Mouse (Mus musculus) embryonic facial prominence, embryonic 14.5 days (tissue): ENCODE data around the gene Fndc1. TPM values are rescaled to one million over a fixed set of nuclear protein-coding genes. Genes with fewer than 3 reads are reported as not detected.
A peak's percentile ranks its signal among the peaks of the same experiment; 100 is the strongest.

Experiments used
- ATAC-seq: fragments of 200-750 bp; cut with Nextera tagmentation; 2 replicates; pipeline ENCODE4 v1.8.0; 2017; ENCODE audit warnings: low read depth, moderate number of reproducible peaks, moderate TSS enrichment
- DNase-seq: peaks from one replicate; pipeline ENCODE4 v3.0.0-alpha.2; 2015; ENCODE audit warnings: low spot score
- H3K27ac ChIP-seq: fragments of 300-500 bp; sonication (generic); replicated peaks from 2 replicates; pipeline ENCODE4 v1.5.1; 2014; ENCODE audit warnings: low read depth, mild to moderate bottlenecking, low read length, moderate library complexity
- H3K27me3 ChIP-seq: fragments of 300-500 bp; sonication (generic); replicated peaks from 2 replicates; pipeline ENCODE4 v1.6.1; 2014; ENCODE audit warnings: low read length; ENCODE audit not compliant: control insufficient read depth, insufficient read depth
- H3K36me3 ChIP-seq: fragments of 300-500 bp; sonication (generic); 2 replicates; pipeline ENCODE4 v1.6.1; 2014; ENCODE audit warnings: low read length, mixed read lengths; ENCODE audit not compliant: control insufficient read depth, insufficient read depth
- H3K4me1 ChIP-seq: fragments of 300-500 bp; sonication (generic); 2 replicates; pipeline ENCODE4 v1.6.1; 2014; ENCODE audit warnings: antibody characterized with exemption, low read length; ENCODE audit not compliant: control insufficient read depth, insufficient read depth
- H3K4me2 ChIP-seq: fragments of 300-500 bp; sonication (generic); 2 replicates; pipeline ENCODE4 v1.6.1; 2014; ENCODE audit warnings: low read depth, mild to moderate bottlenecking, low read length, moderate library complexity, mixed read lengths
- H3K4me3 ChIP-seq: fragments of 300-500 bp; sonication (generic); 2 replicates; pipeline ENCODE4 v1.5.1; 2014; ENCODE audit warnings: low read depth, mild to moderate bottlenecking, low read length
- H3K9ac ChIP-seq: fragments of 300-500 bp; sonication (generic); 2 replicates; pipeline ENCODE4 v1.6.1; 2014; ENCODE audit warnings: low read depth, mild to moderate bottlenecking, low read length, moderate library complexity, mixed read lengths
- H3K9me3 ChIP-seq: fragments of 300-500 bp; sonication (generic); 2 replicates; pipeline ENCODE4 v1.6.1; 2016; ENCODE audit warnings: low read length; ENCODE audit not compliant: control insufficient read depth
- WGBS: fragments of 180-500 bp; shearing (Covaris S2); extraction: QIAGEN DNeasy Blood & Tissue Kit; methylation state at CpG from one replicate; pipeline ENCODE4 v1.1.7; 2014; 5-methylcytosine and 5-hydroxymethylcytosine counted together
- polyA plus RNA-seq: library from polyadenylated mRNA; unstranded; fragments of >200 nt; fragmentation: Nextera tagmentation; extraction: Ambion mirVana; gene quantifications from 2 replicates; pipeline ENCODE4 v1.2.1, GENCODE M21; 2014

Fndc1 gene
- polyA plus RNA-seq = 63.9 and 64.1 TPM in 2 replicates

- 1% methylated on average over 29 of the region's 60 CpGs for WGBS
- DNase-seq (peak; percentile 65), ATAC-seq (peak; percentile 71)
- no peaks in the 10 kb centered on the region for H3K9me3 ChIP-seq
- H3K4me3 ChIP-seq = peak within 1 kb of the TSS; percentile 56
- peaks cover 24% of the 10 kb centered on the region for H3K27me3 ChIP-seq
- H3K36me3 ChIP-seq = no peaks in the 10 kb centered on the region
- H3K9ac ChIP-seq = peak within 1 kb of the TSS; percentile 72
- peak within 1 kb of the TSS; percentile 97 for H3K4me2 ChIP-seq
- no peaks in the 10 kb centered on the region; the same call in 1 of the 2 replicates for H3K4me1 ChIP-seq
- no peak within 1 kb of the TSS for H3K27ac ChIP-seq
These were observed at the start of gene Fndc1 for GRCm38 (mm10) chr17:7826819-7827515. Fndc1 (minus strand) TSS chr17:7827302.

GRCm38 (mm10) chr17:7876541-7876940, 49.4 kb upstream of the Fndc1 start:
- ATAC-seq = no peak
- peaks cover 10% of the 10 kb centered on the region for H3K4me1 ChIP-seq
- no peak overlapping the region for H3K4me3 ChIP-seq
- no peaks in the 10 kb centered on the region for H3K27me3 ChIP-seq
- WGBS = 90% methylated on average over 13 of the region's 13 CpGs
- no peak overlapping the region for H3K27ac ChIP-seq
- H3K36me3 ChIP-seq = no peaks in the 10 kb centered on the region
- H3K9me3 ChIP-seq = no peaks in the 10 kb centered on the region
- no peak overlapping the region for H3K4me2 ChIP-seq
- DNase-seq = no peak
- H3K9ac ChIP-seq = no peak overlapping the region

DNA sequence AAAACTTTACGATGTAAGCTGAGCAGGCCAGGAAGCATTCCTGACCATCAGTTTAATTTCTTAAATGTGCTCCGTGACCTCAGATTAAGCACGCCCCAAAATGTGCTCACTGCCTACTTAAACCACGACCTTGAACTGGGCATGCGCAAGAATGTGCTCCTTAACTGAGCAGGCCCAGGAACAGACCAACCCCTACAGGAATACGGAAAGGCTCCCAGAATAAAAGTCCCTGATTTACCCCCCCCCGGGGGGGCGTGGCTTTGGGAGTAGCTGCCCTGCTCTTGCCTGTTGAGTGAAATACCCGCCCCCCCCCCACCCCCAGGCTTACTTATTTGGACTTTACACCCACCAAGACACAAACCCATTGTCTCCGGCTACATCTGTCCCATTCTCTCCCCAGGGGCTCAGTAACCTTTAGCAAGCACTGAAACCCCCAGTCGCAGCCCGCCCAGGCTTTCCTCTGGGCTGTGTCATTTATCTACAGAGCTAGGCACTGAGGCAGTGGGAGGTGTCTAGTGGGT, 48.9 kb upstream of the Fndc1 start:
- peaks cover 10% of the 10 kb centered on the region for H3K4me1 ChIP-seq
- H3K27ac ChIP-seq = peak overlapping the region; percentile 42; the same call in 1 of the 2 replicates

DNA sequence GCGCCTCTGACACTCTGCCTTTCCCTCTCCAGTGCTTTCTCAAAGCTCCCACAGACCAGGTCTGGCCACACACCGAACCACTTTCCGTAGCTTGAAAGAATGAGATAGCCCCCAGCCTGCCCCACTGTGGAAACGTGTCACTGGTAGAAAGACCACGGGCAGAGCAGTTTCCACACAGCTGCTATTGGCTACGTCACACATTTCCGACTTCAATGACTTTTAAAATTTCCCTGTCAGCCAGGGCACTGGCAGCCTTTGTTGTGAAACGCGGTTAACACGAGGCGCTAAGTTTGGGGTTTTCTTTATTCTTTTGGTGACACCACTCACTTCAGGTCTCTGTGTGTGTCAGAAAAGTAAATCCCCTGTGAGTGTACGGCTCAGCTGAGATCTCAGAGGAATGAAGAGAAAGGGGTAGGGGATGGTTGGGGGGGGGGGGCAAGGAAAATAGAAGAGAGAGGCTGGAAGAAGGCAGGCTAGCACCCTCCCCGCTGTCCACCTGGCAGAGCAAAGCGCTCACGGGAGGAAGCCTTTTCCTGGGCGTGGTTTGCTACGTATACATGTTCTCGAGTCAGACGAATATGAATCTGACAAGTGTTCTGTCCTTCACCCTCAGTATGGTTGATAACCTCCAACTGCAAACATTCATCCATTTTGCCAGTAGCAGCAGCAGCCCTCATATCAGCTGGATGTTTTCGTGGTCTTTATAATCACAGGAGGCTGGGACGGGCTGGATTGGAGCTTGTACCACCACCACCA, 47.9 kb upstream of the Fndc1 start:
- H3K4me3 ChIP-seq = no peak overlapping the region
- no peaks in the 10 kb centered on the region for H3K9me3 ChIP-seq
- H3K4me1 ChIP-seq = peaks cover 10% of the 10 kb centered on the region
- no peak for ATAC-seq
- H3K27ac ChIP-seq = 0 out of 2 replicates have a peak overlapping the region, but pooled peaks have one; percentile 42
- WGBS = 78% methylated on average over 21 of the region's 21 CpGs
- no peak overlapping the region for H3K4me2 ChIP-seq
- no peaks in the 10 kb centered on the region for H3K36me3 ChIP-seq
- no peak overlapping the region for H3K9ac ChIP-seq
- no peak for DNase-seq
- H3K27me3 ChIP-seq = no peaks in the 10 kb centered on the region

More for the DNA sequence above, 48.9 kb upstream of the Fndc1 start:
- no peaks in the 10 kb centered on the region for H3K36me3 ChIP-seq
- H3K4me2 ChIP-seq = peak overlapping the region; percentile 15
- H3K9me3 ChIP-seq = no peaks in the 10 kb centered on the region
- H3K4me3 ChIP-seq = no peak overlapping the region
- DNase-seq (peak; percentile 85), ATAC-seq (peak; percentile 72)
- H3K9ac ChIP-seq = no peak overlapping the region
- H3K27me3 ChIP-seq = no peaks in the 10 kb centered on the region
- 31% methylated on average over 11 of the region's 12 CpGs for WGBS

DNA sequence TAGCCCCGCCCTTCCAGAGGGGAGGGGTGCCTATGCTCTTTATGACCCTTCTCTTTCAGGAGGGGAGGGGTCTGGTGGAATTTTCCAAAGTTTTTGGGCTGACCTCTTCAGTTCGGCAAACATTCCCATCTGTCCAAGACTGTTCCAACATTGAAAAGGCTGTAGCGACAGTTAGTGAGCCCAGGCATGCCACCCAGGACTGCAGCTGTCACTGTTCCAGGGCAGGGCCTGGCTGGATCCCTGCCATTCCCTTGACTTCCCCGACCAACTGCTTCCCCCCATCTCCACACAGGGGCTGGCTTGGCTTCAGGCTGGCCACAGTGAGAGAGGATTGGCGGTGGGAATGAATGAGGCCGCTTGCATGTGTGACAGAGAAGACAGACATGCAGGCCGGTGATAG, 46.3 kb upstream of the Fndc1 start:
- Histone ChIP-seq H3K27ac (0 out of 2 replicates have a peak overlapping the region, but pooled peaks have one; percentile 44), H3K4me1 (peaks cover 10% of the 10 kb centered on the region), H3K4me3 (no peak overlapping the region), H3K27me3 (no peaks in the 10 kb centered on the region), H3K9me3 (no peaks in the 10 kb centered on the region), H3K4me2 (no peak overlapping the region), H3K9ac (no peak overlapping the region), H3K36me3 (no peaks in the 10 kb centered on the region)
- ATAC-seq (peak; percentile 50; the same call in 1 of the 2 replicates), DNase-seq (peak; percentile 59)
- WGBS = 79% methylated on average over 7 of the region's 7 CpGs

- H3K36me3 ChIP-seq = no peaks in the 10 kb centered on the region
- no peak for ATAC-seq
- H3K9me3 ChIP-seq = no peaks in the 10 kb centered on the region
- H3K4me1 ChIP-seq = peaks cover 10% of the 10 kb centered on the region
- no peaks in the 10 kb centered on the region for H3K27me3 ChIP-seq
- WGBS = 77% methylated on average over 10 of the region's 10 CpGs
- H3K4me3 ChIP-seq = no peak overlapping the region
- H3K4me2 ChIP-seq = no peak overlapping the region
- H3K27ac ChIP-seq = no peak overlapping the region
- no peak overlapping the region for H3K9ac ChIP-seq
- DNase-seq = no peak
These were observed 44.7 kb upstream of the Fndc1 start for GRCm38 (mm10) chr17:7871800-7872199.

- no peak overlapping the region for H3K9ac ChIP-seq
- ATAC-seq (no peak), DNase-seq (no peak)
- no peak overlapping the region for H3K4me3 ChIP-seq
- H3K4me2 ChIP-seq = no peak overlapping the region
- H3K9me3 ChIP-seq = no peaks in the 10 kb centered on the region
- no peaks in the 10 kb centered on the region for H3K36me3 ChIP-seq
- H3K27ac ChIP-seq = no peak overlapping the region
- peaks cover 7% of the 10 kb centered on the region for H3K4me1 ChIP-seq
- no peaks in the 10 kb centered on the region for H3K27me3 ChIP-seq
- WGBS = 88% methylated on average over 6 of the region's 6 CpGs
These were observed 43.9 kb upstream of the Fndc1 start for GRCm38 (mm10) chr17:7870862-7871605.

- no peaks in the 10 kb centered on the region for H3K4me1 ChIP-seq
- H3K27ac ChIP-seq = no peak overlapping the region
- no peaks in the 10 kb centered on the region for H3K9me3 ChIP-seq
- 78% methylated on average over 7 of the region's 7 CpGs for WGBS
- no peak overlapping the region for H3K4me3 ChIP-seq
- H3K9ac ChIP-seq = no peak overlapping the region
- H3K4me2 ChIP-seq = no peak overlapping the region
- DNase-seq (no peak), ATAC-seq (no peak)
- no peaks in the 10 kb centered on the region for H3K27me3 ChIP-seq
- H3K36me3 ChIP-seq = no peaks in the 10 kb centered on the region
These were observed 42.0 kb upstream of the Fndc1 start for GRCm38 (mm10) chr17:7869114-7869513.
